Mouse (Mus musculus) midbrain, embryonic 14.5 days (tissue): Measurements from ENCODE around the gene Osbpl2. TPM values are rescaled to one million over a fixed set of nuclear protein-coding genes. Genes with fewer than 3 reads are reported as not detected.

ENCODE experiments used
- ATAC-seq: fragments of 200-750 bp; cut with Nextera tagmentation; 2 replicates; pipeline ENCODE4 v1.8.0; 2017; ENCODE audit warnings: moderate number of reproducible peaks, moderate library complexity; ENCODE audit not compliant: low FRiP score, low TSS enrichment
- DNase-seq: peaks from one replicate; pipeline ENCODE4 v3.0.0-alpha.2; 2015
- H3K27ac ChIP-seq: fragments of 300-500 bp; sonication (generic); replicated peaks from 2 replicates; pipeline ENCODE4 v1.5.1; 2014; ENCODE audit warnings: mild to moderate bottlenecking, low read depth, low read length, moderate library complexity
- H3K27me3 ChIP-seq: fragments of 300-500 bp; sonication (generic); 2 replicates; pipeline ENCODE4 v1.6.1; 2014; ENCODE audit warnings: low read length, control low read depth, mixed read lengths; ENCODE audit not compliant: control insufficient read depth, insufficient read depth
- H3K36me3 ChIP-seq: fragments of 300-500 bp; sonication (generic); 2 replicates; pipeline ENCODE4 v1.6.1; 2014; ENCODE audit warnings: low read length, control low read depth; ENCODE audit not compliant: control insufficient read depth, insufficient read depth
- H3K4me1 ChIP-seq: fragments of 300-500 bp; sonication (generic); 2 replicates; pipeline ENCODE4 v1.6.1; 2014; ENCODE audit warnings: mild to moderate bottlenecking, antibody characterized with exemption, low read length, control low read depth; ENCODE audit not compliant: control insufficient read depth, insufficient read depth
- H3K4me2 ChIP-seq: fragments of 300-500 bp; sonication (generic); 2 replicates; pipeline ENCODE4 v1.6.1; 2014; ENCODE audit warnings: mild to moderate bottlenecking, low read length, moderate library complexity
- H3K4me3 ChIP-seq: fragments of 300-500 bp; sonication (generic); replicated peaks from 2 replicates; pipeline ENCODE4 v1.5.1; 2014; ENCODE audit warnings: low read depth, low read length
- H3K9ac ChIP-seq: fragments of 300-500 bp; sonication (generic); replicated peaks from 2 replicates; pipeline ENCODE4 v1.6.1; 2014; ENCODE audit warnings: mild to moderate bottlenecking, low read length, moderate library complexity
- H3K9me3 ChIP-seq: fragments of 300-500 bp; sonication (generic); 2 replicates; pipeline ENCODE4 v1.6.1; 2016; ENCODE audit warnings: low read length, control low read depth, mixed read lengths; ENCODE audit not compliant: control insufficient read depth
- WGBS: fragments of 180-500 bp; shearing (Covaris S2); extraction: QIAGEN DNeasy Blood & Tissue Kit; methylation state at CpG from one replicate; pipeline ENCODE4 v1.1.7; 2014; 5-methylcytosine and 5-hydroxymethylcytosine counted together
- polyA plus RNA-seq: library from polyadenylated mRNA; unstranded; fragments of >200 nt; fragmentation: Nextera tagmentation; extraction: Ambion mirVana; gene quantifications from 2 replicates; pipeline ENCODE4 v1.2.1, GENCODE M21; 2014

The Osbpl2 gene
- polyA plus RNA-seq, 1 experiment from 2014 or later, result 76.6 TPM

DNA sequence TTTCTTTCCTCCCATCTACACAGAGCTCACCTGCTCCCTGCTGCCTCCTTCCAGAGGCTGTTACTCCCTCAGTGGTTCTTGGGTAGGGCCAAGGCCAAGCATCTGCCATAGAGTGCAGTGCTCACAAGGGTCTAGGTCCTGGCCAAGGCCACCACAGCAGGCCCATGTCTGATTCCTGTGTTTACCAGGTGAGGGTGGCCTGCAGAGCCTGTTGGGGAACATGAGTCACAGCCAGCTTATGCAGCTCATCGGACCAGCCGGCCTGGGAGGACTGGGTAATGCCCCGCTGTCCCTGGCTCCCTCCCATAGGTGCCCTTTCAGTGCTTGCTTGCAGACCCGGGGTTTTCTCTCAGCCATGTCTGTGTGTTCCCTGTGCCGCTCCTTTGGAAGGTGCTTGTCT is 55.0 kb downstream of the Osbpl2 start:
- Histone ChIP-seq H3K36me3 (peaks cover 62% of the 10 kb centered on the region), H3K27ac (no peak overlapping the region), H3K9ac (no peak overlapping the region), H3K9me3 (no peaks in the 10 kb centered on the region), H3K4me2 (no peak overlapping the region), H3K27me3 (no peaks in the 10 kb centered on the region), H3K4me3 (no peak overlapping the region), H3K4me1 (peaks cover 14% of the 10 kb centered on the region)
- ATAC-seq (no peak), DNase-seq (no peak)
- WGBS, result 95% methylated on average over 5 of the region's 5 CpGs

DNA sequence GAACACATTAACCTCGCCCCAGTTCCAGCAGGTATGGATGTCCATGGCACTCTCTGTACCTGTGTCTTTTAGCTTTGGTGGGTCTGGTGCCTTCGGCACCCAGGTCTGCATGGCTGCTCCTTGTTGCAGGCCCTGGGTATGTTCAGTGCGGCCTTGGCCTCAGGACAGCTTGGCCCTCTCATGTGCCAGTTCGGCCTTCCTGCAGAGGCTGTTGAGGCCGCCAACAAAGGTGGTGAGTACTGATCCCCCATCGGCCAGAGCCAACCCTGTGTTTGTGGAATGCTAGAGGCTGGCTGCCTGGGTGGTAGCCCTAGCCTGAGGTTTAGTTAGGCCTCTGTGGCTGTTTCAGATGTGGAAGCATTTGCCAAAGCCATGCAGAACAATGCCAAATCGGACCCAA is 56.6 kb downstream of the Osbpl2 start:
- Histone ChIP-seq H3K27ac (no peak overlapping the region), H3K9me3 (no peaks in the 10 kb centered on the region), H3K27me3 (no peaks in the 10 kb centered on the region), H3K36me3 (peaks cover 67% of the 10 kb centered on the region), H3K4me3 (no peak overlapping the region), H3K9ac (no peak overlapping the region), H3K4me2 (no peak overlapping the region), H3K4me1 (peaks cover 14% of the 10 kb centered on the region)
- DNase-seq (no peak), ATAC-seq (no peak)
- WGBS, result 92% methylated on average over 7 of the region's 7 CpGs

DNA sequence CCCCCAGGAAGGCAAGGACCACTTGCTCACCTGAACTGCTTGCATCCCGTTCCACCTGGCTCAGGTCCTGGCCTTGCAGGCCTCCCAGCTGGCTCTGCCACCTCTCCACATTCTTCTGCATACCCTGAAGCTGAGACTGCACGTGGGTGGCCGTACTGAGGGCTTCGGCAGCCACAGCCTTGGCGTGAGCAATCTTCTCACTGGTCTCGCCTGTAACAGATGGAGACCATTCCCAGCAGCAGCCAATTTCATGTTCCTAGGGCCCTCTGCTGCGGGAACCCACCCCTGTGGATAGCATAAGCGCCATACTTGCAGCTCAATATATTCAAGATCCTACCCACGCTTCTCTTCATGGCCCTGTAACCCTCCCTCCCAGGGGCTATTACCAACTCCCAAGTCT is 62.4 kb downstream of the Osbpl2 start:
- H3K4me3 ChIP-seq, result no peak overlapping the region

DNA sequence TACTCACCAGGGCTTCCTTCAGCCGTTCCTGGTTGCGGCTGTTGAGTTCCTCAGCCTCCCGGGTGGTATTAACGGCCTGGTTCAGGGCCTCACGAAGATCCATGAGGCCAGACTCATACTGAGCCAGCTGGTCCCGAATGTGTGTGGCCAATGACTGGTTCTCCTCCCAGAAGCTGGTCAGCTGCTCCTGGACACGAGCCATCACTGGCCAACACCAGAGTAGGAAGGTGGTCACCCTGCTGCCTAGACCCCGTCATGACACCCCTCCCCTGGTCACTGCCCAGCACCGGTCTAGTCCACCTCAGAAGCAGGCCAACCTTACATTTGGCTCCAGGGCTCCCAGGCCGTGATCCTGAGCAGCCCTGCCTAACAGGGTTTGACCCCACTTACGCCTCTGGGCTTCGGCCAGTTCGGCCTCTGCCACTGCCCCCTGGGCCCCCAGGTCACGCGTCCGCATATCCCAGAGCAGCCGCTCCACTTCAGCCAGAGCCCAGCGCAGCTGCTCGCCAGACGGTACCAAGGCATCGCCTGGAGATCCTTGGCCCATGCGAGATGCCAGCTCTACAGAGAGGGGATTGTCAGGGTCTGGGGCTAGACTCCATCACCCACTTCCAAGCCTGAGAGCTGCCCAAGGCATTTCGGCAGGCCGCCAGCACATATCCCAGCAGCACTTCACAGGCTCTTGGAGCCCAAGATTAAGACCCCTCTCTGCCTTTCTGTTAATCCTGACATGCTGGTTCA is 65.1 kb downstream of the Osbpl2 start:
- H3K27ac ChIP-seq, result no peak overlapping the region
- H3K4me2 ChIP-seq, result no peak overlapping the region
- 90% methylated on average over 24 of the region's 24 CpGs for WGBS
- no peaks in the 10 kb centered on the region for H3K9me3 ChIP-seq
- no peaks in the 10 kb centered on the region for H3K4me1 ChIP-seq
- ATAC-seq (no peak), DNase-seq (no peak)
- H3K27me3 ChIP-seq, result no peaks in the 10 kb centered on the region
- H3K36me3 ChIP-seq, result peaks cover 4% of the 10 kb centered on the region; the same call in 1 of the 2 replicates
- no peak overlapping the region for H3K4me3 ChIP-seq
- no peak overlapping the region for H3K9ac ChIP-seq

More for the DNA sequence above, 62.4 kb downstream of the Osbpl2 start:
- Histone ChIP-seq H3K36me3 (peaks cover 30% of the 10 kb centered on the region), H3K9ac (no peak overlapping the region), H3K27me3 (no peaks in the 10 kb centered on the region), H3K27ac (no peak overlapping the region), H3K9me3 (no peaks in the 10 kb centered on the region), H3K4me1 (no peaks in the 10 kb centered on the region), H3K4me2 (no peak overlapping the region)
- ATAC-seq (no peak), DNase-seq (no peak)
- WGBS, result 90% methylated on average over 9 of the region's 9 CpGs

DNA sequence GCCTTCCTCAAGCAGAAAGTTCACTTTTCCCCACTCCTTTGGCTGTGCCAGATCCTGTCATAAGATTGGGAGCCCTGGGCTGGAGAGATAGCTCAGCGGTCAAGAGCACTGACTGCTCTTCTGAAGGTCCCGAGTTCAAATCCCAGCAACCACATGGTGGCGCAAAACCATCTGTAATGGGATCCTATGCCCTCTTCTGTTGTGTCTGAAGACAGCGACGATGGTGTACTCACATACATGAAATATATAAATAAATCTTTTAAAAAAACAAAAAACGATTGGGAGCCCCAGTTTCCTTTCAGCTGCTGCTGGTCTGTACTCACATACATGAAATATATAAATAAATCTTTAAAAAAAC is 65.6 kb downstream of the Osbpl2 start:
- ATAC-seq (no peak), DNase-seq (no peak)
- Histone ChIP-seq H3K4me1 (no peaks in the 10 kb centered on the region), H3K4me2 (no peak overlapping the region), H3K36me3 (no peaks in the 10 kb centered on the region), H3K9me3 (no peaks in the 10 kb centered on the region), H3K27ac (no peak overlapping the region), H3K9ac (no peak overlapping the region), H3K4me3 (no peak overlapping the region), H3K27me3 (no peaks in the 10 kb centered on the region)
- 83% methylated on average over 6 of the region's 6 CpGs for WGBS

DNA sequence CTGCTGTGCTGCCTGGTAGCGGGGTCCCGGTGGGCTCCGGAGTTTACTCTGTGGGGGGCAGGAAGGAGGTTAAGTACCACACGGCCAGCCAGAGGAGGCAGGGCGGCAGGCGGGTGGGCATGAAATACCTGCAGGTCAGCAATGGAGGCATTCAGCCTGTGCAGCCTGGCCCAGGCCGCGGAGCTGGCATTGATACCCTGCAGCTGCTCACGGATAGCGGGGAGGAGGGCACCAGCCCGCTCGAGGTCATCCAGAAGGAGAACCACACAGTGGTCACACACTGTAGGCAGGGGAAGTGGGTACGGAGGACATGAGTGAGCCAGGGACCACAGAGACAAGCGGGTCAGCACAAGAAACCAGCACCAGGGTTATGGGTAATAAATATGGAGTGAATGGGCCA is 66.6 kb downstream of the Osbpl2 start:
- no peaks in the 10 kb centered on the region for H3K4me1 ChIP-seq
- H3K4me3 ChIP-seq, result no peak overlapping the region
- DNase-seq (no peak), ATAC-seq (no peak)
- H3K9ac ChIP-seq, result no peak overlapping the region
- no peaks in the 10 kb centered on the region for H3K27me3 ChIP-seq
- no peak overlapping the region for H3K4me2 ChIP-seq
- H3K36me3 ChIP-seq, result no peaks in the 10 kb centered on the region
- no peaks in the 10 kb centered on the region for H3K9me3 ChIP-seq
- 94% methylated on average over 14 of the region's 14 CpGs for WGBS
- H3K27ac ChIP-seq, result no peak overlapping the region

DNA sequence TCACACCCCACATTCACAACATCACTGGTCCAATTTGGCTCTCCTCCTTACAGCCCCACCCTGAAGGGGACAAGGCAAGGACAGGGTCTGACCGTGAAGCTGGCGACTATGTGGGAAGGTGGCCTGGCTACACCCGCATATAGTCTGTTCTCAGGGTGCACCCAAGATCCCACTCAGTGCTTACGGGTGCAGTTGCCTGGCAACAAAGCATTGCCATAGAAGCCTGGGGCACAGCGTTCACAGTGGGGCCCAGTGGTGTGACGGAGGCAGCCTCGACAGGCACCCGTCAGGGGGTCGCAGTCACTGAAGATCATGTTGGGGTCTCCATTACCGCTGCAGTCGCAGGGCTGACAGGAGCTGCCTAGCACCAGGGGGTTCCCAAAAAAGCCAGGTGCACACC is 68.3 kb downstream of the Osbpl2 start:
- H3K4me3 ChIP-seq, result no peak overlapping the region
- no peak for DNase-seq
- no peaks in the 10 kb centered on the region for H3K9me3 ChIP-seq
- no peaks in the 10 kb centered on the region for H3K4me1 ChIP-seq
- H3K27ac ChIP-seq, result no peak overlapping the region
- no peak overlapping the region for H3K9ac ChIP-seq
- no peaks in the 10 kb centered on the region for H3K27me3 ChIP-seq
- H3K4me2 ChIP-seq, result no peak overlapping the region
- WGBS, result 84% methylated on average over 11 of the region's 11 CpGs
- no peaks in the 10 kb centered on the region for H3K36me3 ChIP-seq
- no peak for ATAC-seq

DNA sequence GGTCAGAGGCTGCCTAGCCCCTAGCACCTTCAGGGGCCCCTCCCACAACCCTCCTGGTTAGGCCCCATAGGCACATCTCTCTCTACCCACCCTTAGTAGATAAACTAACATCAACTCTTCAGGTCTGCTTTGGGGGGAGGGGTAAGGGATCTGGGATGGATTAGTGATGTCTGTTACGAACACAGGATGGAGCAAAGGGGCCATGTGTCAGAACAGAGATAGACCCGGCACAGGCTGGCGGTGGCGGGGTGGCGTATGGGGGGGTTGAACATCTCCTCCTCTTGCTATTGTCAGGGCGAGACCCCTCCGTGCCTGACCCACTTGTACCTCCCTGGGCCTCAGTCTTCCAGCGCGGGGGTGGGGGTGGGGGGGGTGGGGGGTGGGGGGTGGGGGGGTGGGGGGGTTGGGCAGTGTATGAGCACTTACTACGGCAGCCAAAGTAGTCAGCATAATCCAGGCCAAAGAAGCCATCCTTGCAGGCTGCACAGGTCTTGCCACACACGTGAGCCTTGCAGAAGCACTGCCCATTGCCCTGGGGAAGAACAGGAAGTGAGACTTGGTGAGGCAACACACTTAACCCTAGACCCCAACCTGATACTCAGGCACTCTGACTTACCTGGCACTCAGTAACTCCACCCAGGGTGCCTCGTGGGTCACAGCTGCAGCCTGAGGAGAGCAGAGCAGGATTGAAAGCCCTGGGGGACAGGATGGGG is 77.7 kb downstream of the Osbpl2 start:
- no peak overlapping the region for H3K4me2 ChIP-seq
- H3K27ac ChIP-seq, result no peak overlapping the region
- no peaks in the 10 kb centered on the region for H3K9me3 ChIP-seq
- WGBS, result 80% methylated on average over 12 of the region's 12 CpGs
- no peak overlapping the region for H3K9ac ChIP-seq
- ATAC-seq (no peak), DNase-seq (no peak)
- no peak overlapping the region for H3K4me3 ChIP-seq
- no peaks in the 10 kb centered on the region for H3K4me1 ChIP-seq
- H3K36me3 ChIP-seq, result no peaks in the 10 kb centered on the region
- no peaks in the 10 kb centered on the region for H3K27me3 ChIP-seq
